Mouse (Mus musculus): ENCODE results near the gene Uhrf1bp1l.

- TF ChIP-seq CTCF (IDR thresholded peaks at IDR 0.05; ENCODE audit: control insufficient read depth, insufficient read depth, insufficient replicate concordance, low read depth, low read length) = no peak
- no peak for TF ChIP-seq POLR2A (IDR thresholded peaks at IDR 0.05; ENCODE audit: control insufficient read depth, low read depth, low read length)
These were observed 41.7 kb upstream of the Uhrf1bp1l start for GRCm38 (mm10) chr10:89703042-89703441.
